ENCODE assay signal across 19 mouse cellular contexts in genomic region chr12:107142226-107142625, GRCm38 (mm10).
DNase-seq lines count a peak whose midpoint lies in the region; ATAC-seq and TF ChIP-seq lines count a peak whose summit lies in the region.
"Had no signal": no experiment of that assay in that cellular context is flagged by ENCODE, and none has a peak within 500 bp of the region (broad histone marks: within the 10 kb centered on the region; RNA-seq: fewer than 3 reads in every experiment).

No protein-coding gene starts in this region.

- TF ChIP-seq CTCF in layer of hippocampus, adult 2 months (conservative IDR thresholded peaks at IDR 0.05): no peak

- H3K4me3 ChIP-seq in layer of hippocampus, adult 2 months: no peak overlapping the region
- H3K4me3 ChIP-seq in forebrain, embryonic 11.5 days (ENCODE audit: low read depth, low read length): no peak overlapping the region
- H3K4me3 ChIP-seq: embryonic facial prominence, embryonic 13.5 days; heart, embryonic 10.5 days; liver, embryonic 15.5 days had no signal

- no peak overlapping the region for H3K4me2 ChIP-seq in forebrain, embryonic 11.5 days (ENCODE audit: low read depth, low read length, severe bottlenecking)
- H3K4me2 ChIP-seq: embryonic facial prominence, embryonic 13.5 days; liver, embryonic 15.5 days had no signal

- 91% methylated on average over 6 of the region's 6 CpGs for WGBS in forebrain, embryonic 11.5 days

- no peak overlapping the region for H3K27ac ChIP-seq in layer of hippocampus, adult 2 months
- no peak overlapping the region for H3K27ac ChIP-seq in forebrain, embryonic 11.5 days (ENCODE audit: low read depth, low read length)
- H3K27ac ChIP-seq: embryonic facial prominence, embryonic 13.5 days; heart, embryonic 10.5 days; hindbrain, postnatal 0 days; liver, embryonic 15.5 days had no signal

- no peaks in the 10 kb centered on the region for H3K4me1 ChIP-seq in forebrain, embryonic 11.5 days (replicated peaks; ENCODE audit: control insufficient read depth, insufficient read depth, low read length)
- H3K4me1 ChIP-seq: embryonic facial prominence, embryonic 13.5 days; liver, embryonic 15.5 days had no signal

- H3K27me3 ChIP-seq in forebrain, embryonic 11.5 days (ENCODE audit: control insufficient read depth, insufficient read depth, low read length): no peaks in the 10 kb centered on the region
- H3K27me3 ChIP-seq: CH12.LX; embryonic facial prominence, embryonic 13.5 days; liver, embryonic 15.5 days had no signal

- peak; percentile 21 to 26 for DNase-seq in layer of hippocampus, adult 2 months (ENCODE audit: low spot score in 2 of 2)
- no peak for DNase-seq in layer of hippocampus, postnatal 25 days (ENCODE audit: extremely low spot score in 1 of 2, low spot score in 1 of 2)
- peak; percentile 70 to 78 for DNase-seq in frontal cortex, adult 2 months (ENCODE audit: extremely low spot score in 1 of 2, low spot score in 1 of 2)
- DNase-seq in left cerebral cortex, adult 18-20 months (ENCODE audit: low spot score in 2 of 2): peak; percentile 51 to 81
- DNase-seq in right cerebral cortex, adult 2 months (ENCODE audit: low spot score in 2 of 2): peak; percentile 63 to 73
- DNase-seq in forebrain, embryonic 11.5 days (ENCODE audit: low spot score): no peak
- no peak for DNase-seq in urinary bladder, adult 2 months (ENCODE audit: low spot score)
- no peak for DNase-seq in urinary bladder, postnatal 10 days (ENCODE audit: low spot score)
- DNase-seq: cerebellum, adult 18-20 months; forebrain, postnatal 0 days; heart, postnatal 10 days; kidney, adult 18-20 months; kidney, postnatal 25 days had no signal

- no peak for ATAC-seq in forebrain, embryonic 11.5 days (replicated peaks; ENCODE audit: low FRiP score)
- ATAC-seq: forebrain, postnatal 0 days; hindbrain, postnatal 0 days; lung, postnatal 0 days had no signal

- no peaks in the 10 kb centered on the region for H3K36me3 ChIP-seq in forebrain, embryonic 11.5 days (ENCODE audit: control insufficient read depth, insufficient read depth, low read length)
- H3K36me3 ChIP-seq: embryonic facial prominence, embryonic 13.5 days; heart, embryonic 10.5 days; liver, embryonic 15.5 days had no signal

- no peak overlapping the region for H3K9ac ChIP-seq in forebrain, embryonic 11.5 days (ENCODE audit: low read length)
- H3K9ac ChIP-seq: embryonic facial prominence, embryonic 13.5 days; forebrain, postnatal 0 days; liver, embryonic 15.5 days had no signal

- H3K9me3 ChIP-seq in forebrain, embryonic 11.5 days (ENCODE audit: control insufficient read depth, low read length): no peaks in the 10 kb centered on the region
- H3K9me3 ChIP-seq: embryonic facial prominence, embryonic 13.5 days; heart, embryonic 10.5 days; liver, embryonic 15.5 days had no signal

Comparison
In these comparisons a context has a peak if more than half of its experiments do, and no peak if none do; other contexts are left out.
1. DNase-seq: peak in layer of hippocampus, adult 2 months (2 of 2), frontal cortex, adult 2 months (2 of 2), left cerebral cortex, adult 18-20 months (2 of 2) and right cerebral cortex, adult 2 months (2 of 2); none in layer of hippocampus, postnatal 25 days (0 of 2), forebrain, embryonic 11.5 days (single experiment), urinary bladder, adult 2 months (single experiment) and urinary bladder, postnatal 10 days (single experiment).